Mouse (Mus musculus): Measurements from ENCODE around the gene Stim2.

Stim2 gene

GRCm38 (mm10) chr5:53998146-53998742 is at the start of gene Stim2:
Stim2 (plus strand) TSS chr5:53998499.
- peak; percentile 98 for DNase-seq

- peak; percentile 83 to 90 for DNase-seq
Measured at GRCm38 (mm10) chr5:53948606-53949266, 49.6 kb upstream of the Stim2 start.

- DNase-seq: peak; percentile 36 to 60
Measured at GRCm38 (mm10) chr5:53950189-53950588, 48.1 kb upstream of the Stim2 start.

GRCm38 (mm10) chr5:53953216-53953615 is 45.1 kb upstream of the Stim2 start:
- no peak for DNase-seq

GRCm38 (mm10) chr5:53953797-53954196 is 44.5 kb upstream of the Stim2 start:
- DNase-seq: no peak

GRCm38 (mm10) chr5:53955966-53956365 is 42.3 kb upstream of the Stim2 start:
- no peak for DNase-seq

GRCm38 (mm10) chr5:53956396-53957314 is 41.6 kb upstream of the Stim2 start:
- no peak for DNase-seq

- no peak for DNase-seq
Measured at GRCm38 (mm10) chr5:53957348-53957747, 41.0 kb upstream of the Stim2 start.

- DNase-seq: peak; percentile 58 to 65
Measured at GRCm38 (mm10) chr5:53961229-53961628, 37.1 kb upstream of the Stim2 start.

GRCm38 (mm10) chr5:53961830-53962515 is 36.3 kb upstream of the Stim2 start:
- peak; percentile 74 for DNase-seq

GRCm38 (mm10) chr5:53965656-53966055 is 32.6 kb upstream of the Stim2 start:
- no peak for DNase-seq

GRCm38 (mm10) chr5:53967560-53967959 is 30.7 kb upstream of the Stim2 start:
- peak in 1 of 2 experiments; percentile 1 for DNase-seq

GRCm38 (mm10) chr5:53970178-53970577 is 28.1 kb upstream of the Stim2 start:
- peak; percentile 40 to 63 for DNase-seq

GRCm38 (mm10) chr5:53971201-53971600 is 27.1 kb upstream of the Stim2 start:
- DNase-seq: peak in 1 of 2 experiments; percentile 3

GRCm38 (mm10) chr5:53972905-53973304 is 25.4 kb upstream of the Stim2 start:
- DNase-seq: no peak

- peak in 1 of 2 experiments; percentile 2 for DNase-seq
Measured at GRCm38 (mm10) chr5:53976497-53976896, 21.8 kb upstream of the Stim2 start.

GRCm38 (mm10) chr5:53977060-53977459 is 21.2 kb upstream of the Stim2 start:
- no peak for DNase-seq

GRCm38 (mm10) chr5:53983358-53983757 is 14.9 kb upstream of the Stim2 start:
- no peak for DNase-seq

- no peak for DNase-seq
Measured at GRCm38 (mm10) chr5:53985632-53986031, 12.7 kb upstream of the Stim2 start.

- no peak for DNase-seq
Measured at GRCm38 (mm10) chr5:53987496-53987895, 10.8 kb upstream of the Stim2 start.

- no peak for DNase-seq
Measured at GRCm38 (mm10) chr5:53988053-53988452, 10.2 kb upstream of the Stim2 start.

GRCm38 (mm10) chr5:53992616-53993015 is 5.7 kb upstream of the Stim2 start:
- DNase-seq: no peak

- no peak for DNase-seq
Measured at GRCm38 (mm10) chr5:53994576-53994975, 3.7 kb upstream of the Stim2 start.
